Mouse (Mus musculus) heart, embryonic 13.5 days (tissue): ENCODE data around the gene Pcna. TPM values are rescaled to one million over a fixed set of nuclear protein-coding genes. Genes with fewer than 3 reads are reported as not detected.

Experiments
- polyA plus RNA-seq: library from polyadenylated mRNA; unstranded; fragments of >200 nt; fragmentation: Nextera tagmentation; extraction: Ambion mirVana; gene quantifications from 2 replicates; pipeline ENCODE4 v1.2.1, GENCODE M21; 2015

Gene Pcna
- polyA plus RNA-seq, 1 experiment from 2014 or later = 167 TPM

Other genes with a start within 250 kb of the Pcna start
- 5.5 and 5.8 TPM in 2 replicates for gene Rassf2, start 223.1 kb downstream of the Pcna start, polyA plus RNA-seq
- 8.7 and 9.2 TPM in 2 replicates for gene Slc23a2, start 108.2 kb downstream of the Pcna start, polyA plus RNA-seq
- 35.5 and 40.8 TPM in 2 replicates for gene Tmem230, start 5.5 kb downstream of the Pcna start, polyA plus RNA-seq
- gene Cds2, start 9.8 kb upstream of the Pcna start, polyA plus RNA-seq = 14.9 and 15.4 TPM in 2 replicates
- gene Prokr2, start 132.1 kb upstream of the Pcna start, polyA plus RNA-seq = 0.52 and 1.1 TPM in 2 replicates